Mouse (Mus musculus) heart, adult 2 months (tissue): ENCODE measurements around the gene Fgf18. TPM values are rescaled to one million over a fixed set of nuclear protein-coding genes. Genes with fewer than 3 reads are reported as not detected.

Experiments
- DNase-seq, 2 experiments: peaks; one replicate each; pipeline ENCODE4 v3.0.0; 2021
- H3K27ac ChIP-seq: fragments of 200-600 bp; 2 replicates; pipeline ENCODE4 v1.8.1; 2022
- H3K27me3 ChIP-seq: fragments of 200-500 bp; 2 replicates; pipeline ENCODE4 v1.6.1; 2012; ENCODE audit warnings: mild to moderate bottlenecking, low read length, inconsistent platforms, mixed read lengths; ENCODE audit not compliant: control insufficient read depth, insufficient read depth
- H3K36me3 ChIP-seq: fragments of 200-500 bp; 2 replicates; pipeline ENCODE4 v1.6.1; 2012; ENCODE audit warnings: low read length, inconsistent platforms; ENCODE audit not compliant: control insufficient read depth, insufficient read depth
- H3K4me1 ChIP-seq: fragments of 200-500 bp; 2 replicates; pipeline ENCODE4 v1.6.1; 2011; ENCODE audit warnings: low read length; ENCODE audit not compliant: control insufficient read depth, insufficient read depth
- H3K4me3 ChIP-seq: fragments of 200-600 bp; 2 replicates; pipeline ENCODE4 v1.8.1; 2022
- H3K79me2 ChIP-seq: fragments of 200-500 bp; replicated peaks from 2 replicates; pipeline ENCODE4 v1.6.1; 2012; ENCODE audit warnings: mild to moderate bottlenecking, inconsistent platforms, low read length, moderate library complexity, mixed read lengths; ENCODE audit not compliant: control insufficient read depth, insufficient read depth
- H3K9ac ChIP-seq: fragments of 200-500 bp; 2 replicates; pipeline ENCODE4 v1.6.1; 2012; ENCODE audit warnings: low read depth, mild to moderate bottlenecking, control low read depth, inconsistent platforms, low read length, mixed read lengths
- CTCF ChIP-seq: fragments of 200-600 bp; IDR thresholded peaks from 2 replicates; pipeline ENCODE4 v1.8.1; 2022; ENCODE audit warnings: antibody characterized with exemption, mild to moderate bottlenecking, moderate library complexity
- EP300 ChIP-seq: fragments of 200-500 bp; IDR thresholded peaks from 2 replicates; pipeline ENCODE4 v1.6.1; 2011; ENCODE audit warnings: low read depth, low read length, control low read depth; ENCODE audit not compliant: insufficient read depth
- POLR2A ChIP-seq: fragments of 200-500 bp; IDR thresholded peaks from 2 replicates; pipeline ENCODE4 v1.6.1; 2011; ENCODE audit warnings: mild to moderate bottlenecking, low read depth, low read length, control low read depth; ENCODE audit not compliant: insufficient read depth
- WGBS: fragments of 180-500 bp; shearing (Covaris S2); methylation state at CpG from one replicate; pipeline ENCODE4 v1.1.7; 2018; 5-methylcytosine and 5-hydroxymethylcytosine counted together
- intact Hi-C: fragments of 180-260 bp; cut with DNase I; formaldehyde crosslinking; loops from one replicate; pipeline ENCODE4 v1.15.1; 2025
- polyA plus RNA-seq: library from polyadenylated mRNA; depleted of rRNA; stranded (reverse); fragments of >200 nt; gene quantifications from 2 replicates; pipeline ENCODE4 v1.2.3, GENCODE M21; 2012
- total RNA-seq, 2 experiments: library from RNA; stranded (reverse); gene quantifications; 2 replicates each; pipeline ENCODE4 v1.2.3; 2021

Gene Fgf18
- total and polyA plus RNA-seq, 3 experiments = 3.3 to 4.1 (median 3.7) TPM

- Histone ChIP-seq H3K4me1 (peaks cover 2% of the 10 kb centered on the region), H3K9ac (peak overlapping the region; percentile 71), H3K4me3 (peak overlapping the region; percentile 86), H3K27ac (peak overlapping the region; percentile 95), H3K79me2 (no peaks in the 10 kb centered on the region), H3K36me3 (peaks cover 15% of the 10 kb centered on the region), H3K27me3 (no peaks in the 10 kb centered on the region)
- 3% methylated on average over 53 of the region's 53 CpGs for WGBS
- intact Hi-C loops = loop anchor here (2.0 kb wide), 1 partner anchor 40 kb away; the partner anchor contains the start of gene Tlx3
- TF ChIP-seq POLR2A = no peak
- no peak for TF ChIP-seq EP300
- TF ChIP-seq CTCF = no peak
- peak; percentile 70 for DNase-seq
Observed at GRCm38 (mm10) chr11:33162211-33162997, 15.2 kb upstream of the Fgf18 start.

GRCm38 (mm10) chr11:33159741-33160140 lies 12.5 kb upstream of the Fgf18 start:
- no peak for TF ChIP-seq POLR2A
- no peak for TF ChIP-seq CTCF
- Histone ChIP-seq H3K27me3 (no peaks in the 10 kb centered on the region), H3K36me3 (peaks cover 21% of the 10 kb centered on the region), H3K4me3 (no peak overlapping the region), H3K9ac (no peak overlapping the region), H3K4me1 (peaks cover 2% of the 10 kb centered on the region), H3K79me2 (no peaks in the 10 kb centered on the region), H3K27ac (no peak overlapping the region)
- DNase-seq = no peak
- WGBS = 93% methylated on average over 3 of the region's 3 CpGs
- intact Hi-C loops = no loop called here

- Histone ChIP-seq H3K79me2 (no peaks in the 10 kb centered on the region), H3K36me3 (peaks cover 29% of the 10 kb centered on the region), H3K27me3 (no peaks in the 10 kb centered on the region), H3K4me3 (no peak overlapping the region), H3K4me1 (peaks cover 2% of the 10 kb centered on the region), H3K27ac (no peak overlapping the region), H3K9ac (no peak overlapping the region)
- TF ChIP-seq POLR2A (no peak), EP300 (no peak), CTCF (no peak)
- WGBS = 72% methylated on average over 2 of the region's 2 CpGs
- DNase-seq = no peak
- intact Hi-C loops = no loop called here
Observed at GRCm38 (mm10) chr11:33157453-33158196, 10.4 kb upstream of the Fgf18 start.

- WGBS = 89% methylated on average over 4 of the region's 4 CpGs
- Histone ChIP-seq H3K9ac (no peak overlapping the region), H3K4me3 (no peak overlapping the region), H3K36me3 (peaks cover 28% of the 10 kb centered on the region), H3K4me1 (no peaks in the 10 kb centered on the region), H3K79me2 (no peaks in the 10 kb centered on the region), H3K27me3 (no peaks in the 10 kb centered on the region), H3K27ac (no peak overlapping the region)
- TF ChIP-seq EP300 (no peak), CTCF (no peak), POLR2A (no peak)
- DNase-seq = no peak
- intact Hi-C loops = no loop called here
Observed at GRCm38 (mm10) chr11:33156436-33157015, 9.3 kb upstream of the Fgf18 start.

GRCm38 (mm10) chr11:33154459-33154858 lies 7.3 kb upstream of the Fgf18 start:
- no peak for DNase-seq
- TF ChIP-seq CTCF = no peak
- no peak for TF ChIP-seq EP300
- TF ChIP-seq POLR2A = no peak
- 73% methylated on average over 3 of the region's 3 CpGs for WGBS
- no peaks in the 10 kb centered on the region for H3K27me3 ChIP-seq
- H3K4me3 ChIP-seq = no peak overlapping the region
- intact Hi-C loops = no loop called here
- no peak overlapping the region for H3K27ac ChIP-seq
- no peaks in the 10 kb centered on the region for H3K79me2 ChIP-seq
- H3K4me1 ChIP-seq = no peaks in the 10 kb centered on the region
- no peak overlapping the region for H3K9ac ChIP-seq
- H3K36me3 ChIP-seq = peaks cover 15% of the 10 kb centered on the region

DNA sequence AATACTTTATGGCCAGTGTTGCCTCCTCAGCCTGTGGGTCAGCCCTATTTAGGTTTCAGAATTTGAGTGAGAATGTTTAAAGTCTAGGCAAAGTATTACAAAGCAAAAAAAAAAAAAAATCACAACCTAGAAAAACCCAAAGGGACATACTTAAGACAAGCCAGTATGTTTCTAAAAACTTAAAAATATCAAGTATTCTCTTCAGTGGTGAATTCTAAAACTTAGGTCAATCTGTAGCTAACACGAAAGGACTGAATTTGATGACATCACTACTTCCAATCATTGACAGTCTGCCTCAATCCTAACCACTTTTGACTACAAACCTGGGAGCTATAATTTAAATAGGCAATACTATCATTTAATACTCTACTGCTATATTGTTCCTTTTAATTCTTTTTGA lies 5.8 kb upstream of the Fgf18 start:
- H3K4me3 ChIP-seq = no peak overlapping the region
- 88% methylated on average over 1 of the region's 1 CpGs for WGBS
- no peak overlapping the region for H3K27ac ChIP-seq
- DNase-seq = no peak
- H3K9ac ChIP-seq = no peak overlapping the region
- H3K4me1 ChIP-seq = no peaks in the 10 kb centered on the region
- intact Hi-C loops = no loop called here
- no peaks in the 10 kb centered on the region for H3K79me2 ChIP-seq
- peaks cover 14% of the 10 kb centered on the region for H3K36me3 ChIP-seq
- no peaks in the 10 kb centered on the region for H3K27me3 ChIP-seq
- no peak for TF ChIP-seq POLR2A
- no peak for TF ChIP-seq EP300
- TF ChIP-seq CTCF = no peak
